Mouse (Mus musculus) embryo, embryonic 9.5 days (tissue): ENCODE results near the gene Gm10663.

Source experiments
- DNase-seq: peaks from one replicate; pipeline ENCODE4 v3.0.0-alpha.2; 2017; ENCODE audit errors: extremely low spot score

Gm10663 gene

DNA sequence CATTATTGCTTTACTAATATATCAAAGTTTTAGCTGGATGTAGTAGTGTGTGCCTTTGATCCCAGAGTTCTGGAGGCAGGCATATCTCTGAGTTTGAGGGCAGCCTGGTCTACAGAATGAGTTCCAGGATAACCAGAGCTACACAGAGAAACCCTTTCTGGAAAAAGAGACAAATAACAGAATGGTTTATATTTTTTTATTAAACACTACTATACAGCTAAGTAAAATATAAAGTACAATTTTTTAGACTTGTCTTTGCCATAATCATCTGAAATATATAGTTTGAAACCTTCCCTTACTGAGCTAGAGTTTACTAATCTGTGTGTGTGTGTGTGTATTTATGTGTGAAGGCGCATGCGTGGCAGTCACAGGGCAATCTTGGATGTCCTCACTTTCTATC is at the start of gene Gm10663:
Gene Gm10663 (plus strand): TSS at position 301 of the 400 bp plus-strand sequence.
- DNase-seq: no peak

GRCm38 (mm10) chr8:65028959-65029686 is 45.7 kb upstream of the Gm10663 start:
- no peak for DNase-seq

DNA sequence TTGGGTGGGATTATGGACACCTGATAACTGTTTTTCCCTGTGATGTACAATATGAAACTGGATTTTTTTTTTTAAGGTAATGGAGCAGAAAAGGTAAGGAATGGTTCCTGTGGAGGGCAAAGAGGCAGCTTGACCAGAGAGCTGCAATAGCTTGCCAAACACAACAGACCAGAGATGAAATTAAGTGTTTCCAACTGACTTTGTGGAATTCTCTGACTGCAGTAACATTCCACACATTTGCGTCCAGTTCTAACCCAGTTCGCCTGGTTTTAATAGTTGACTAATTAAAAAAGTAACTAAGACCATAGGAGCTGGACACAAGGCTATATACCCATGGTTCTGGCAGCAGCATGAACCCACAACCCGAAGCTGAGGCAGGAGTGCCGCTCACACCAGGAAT is 45.1 kb upstream of the Gm10663 start:
- no peak for DNase-seq

GRCm38 (mm10) chr8:65030735-65031485 is 43.9 kb upstream of the Gm10663 start:
- DNase-seq: no peak

GRCm38 (mm10) chr8:65032107-65032506 is 42.7 kb upstream of the Gm10663 start:
- no peak for DNase-seq

- DNase-seq: no peak
Observed at GRCm38 (mm10) chr8:65033056-65033455, 41.8 kb upstream of the Gm10663 start.

GRCm38 (mm10) chr8:65034136-65034535 is 40.7 kb upstream of the Gm10663 start:
- DNase-seq: no peak

DNA sequence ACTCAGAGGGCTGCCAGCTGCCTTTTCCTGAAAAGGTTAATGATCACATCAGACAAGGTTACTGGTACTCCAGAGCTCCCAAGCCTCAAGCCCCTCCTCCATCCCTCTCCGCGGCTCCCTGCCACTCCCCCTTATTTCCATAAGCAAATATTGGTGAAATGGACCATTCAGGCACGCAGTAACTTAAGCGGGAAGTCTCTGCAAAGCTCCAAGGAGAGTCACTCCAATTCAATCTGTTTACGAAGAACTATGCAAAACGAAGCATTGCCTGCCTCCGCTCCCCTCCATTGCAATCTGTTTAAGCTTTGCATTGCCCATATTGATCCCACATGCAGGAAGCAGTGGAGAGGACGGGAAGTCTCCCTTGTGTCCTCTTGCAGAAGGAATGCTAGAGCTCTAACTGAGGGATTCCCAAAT is 37.7 kb upstream of the Gm10663 start, which contains the start of gene Apela:
Gene Apela (minus strand): TSS at position 220 of the 417 bp plus-strand sequence.
- DNase-seq: peak; percentile 78

DNA sequence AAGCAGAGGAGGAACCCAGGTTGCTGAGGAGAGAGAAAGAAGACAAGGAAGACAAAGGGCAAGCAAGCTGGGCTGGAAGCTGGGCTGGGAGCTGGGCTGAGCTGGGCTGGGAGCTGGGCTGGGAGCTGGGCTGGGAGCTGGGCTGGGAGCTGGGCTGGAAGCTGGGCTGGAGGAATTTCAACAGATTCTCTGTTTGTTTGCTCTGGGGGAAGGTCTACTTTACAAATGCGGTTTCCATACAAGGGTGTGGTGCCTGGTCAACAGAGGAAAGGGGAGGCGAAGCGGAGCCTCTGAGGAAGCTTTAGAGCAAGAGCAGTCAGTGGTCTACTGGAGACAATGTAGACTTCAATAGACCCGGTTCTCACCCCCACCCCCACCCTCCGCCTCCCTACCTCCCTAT is 28.3 kb upstream of the Gm10663 start:
- DNase-seq: no peak

DNA sequence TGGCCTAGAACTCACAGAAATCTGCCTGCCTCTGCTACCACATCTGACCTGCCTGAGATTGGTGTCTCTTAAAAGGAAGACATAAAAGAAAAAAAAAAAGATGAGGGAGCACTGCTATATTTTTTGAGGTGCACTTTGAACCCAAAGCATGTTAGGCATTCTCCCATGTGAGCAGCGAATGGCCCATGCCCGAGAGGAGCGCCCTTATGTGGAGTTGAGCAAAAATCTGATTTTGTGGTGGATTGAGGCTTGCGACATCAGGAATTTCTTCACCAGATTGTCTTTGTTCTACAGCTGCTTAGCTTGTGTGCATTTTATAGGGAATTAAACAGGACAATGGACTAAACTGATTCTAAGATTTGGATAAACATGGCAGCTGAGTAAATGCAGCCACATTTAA is 27.6 kb upstream of the Gm10663 start:
- no peak for DNase-seq

GRCm38 (mm10) chr8:65047801-65048200 is 27.0 kb upstream of the Gm10663 start:
- DNase-seq: no peak

- DNase-seq: no peak
Observed at GRCm38 (mm10) chr8:65053554-65053953, 21.3 kb upstream of the Gm10663 start.

DNA sequence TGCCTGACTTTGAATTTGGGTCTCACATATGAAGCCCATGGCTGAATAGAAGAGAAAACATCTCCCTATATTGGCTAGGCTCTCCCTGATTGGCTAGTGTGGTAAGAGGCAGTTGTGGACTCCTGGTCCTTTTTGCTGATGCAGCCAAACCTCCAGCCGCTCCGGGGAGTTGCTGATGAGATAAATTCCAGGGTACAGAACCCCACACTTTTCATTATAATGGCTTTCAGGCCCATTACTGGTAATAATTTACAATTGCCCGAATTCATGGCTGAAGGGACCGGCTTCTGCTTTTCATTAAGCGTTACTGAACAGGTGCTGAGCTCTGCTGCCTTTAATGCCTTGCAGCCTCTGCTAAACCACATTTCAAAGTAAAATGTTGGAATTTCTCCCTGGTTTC is 20.9 kb upstream of the Gm10663 start:
- DNase-seq: no peak

- DNase-seq: no peak
Observed at GRCm38 (mm10) chr8:65056722-65057121, 18.1 kb upstream of the Gm10663 start.

- DNase-seq: no peak
Observed at GRCm38 (mm10) chr8:65062195-65062594, 12.6 kb upstream of the Gm10663 start.

GRCm38 (mm10) chr8:65064071-65064470 is 10.8 kb upstream of the Gm10663 start:
- DNase-seq: no peak

GRCm38 (mm10) chr8:65065622-65066021 is 9.2 kb upstream of the Gm10663 start:
- no peak for DNase-seq

DNA sequence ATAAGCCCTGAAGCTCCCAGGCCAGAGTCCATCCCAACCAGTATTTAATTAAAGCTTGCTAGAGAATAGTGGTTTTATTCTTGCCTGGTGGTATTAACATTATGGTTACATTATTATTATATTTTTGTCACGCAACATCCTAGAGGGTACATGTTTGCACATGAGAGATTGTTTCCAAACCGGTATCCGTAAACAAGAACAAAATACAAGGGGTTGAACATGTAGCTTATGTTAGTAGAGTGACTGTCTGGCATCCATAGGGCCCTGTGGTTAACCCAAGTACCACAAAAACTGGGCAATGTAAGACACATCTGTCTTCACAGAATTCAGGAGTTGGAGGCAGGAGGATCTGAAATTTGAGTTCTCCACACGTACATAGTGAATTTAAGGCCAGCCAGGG is 7.8 kb upstream of the Gm10663 start:
- no peak for DNase-seq

DNA sequence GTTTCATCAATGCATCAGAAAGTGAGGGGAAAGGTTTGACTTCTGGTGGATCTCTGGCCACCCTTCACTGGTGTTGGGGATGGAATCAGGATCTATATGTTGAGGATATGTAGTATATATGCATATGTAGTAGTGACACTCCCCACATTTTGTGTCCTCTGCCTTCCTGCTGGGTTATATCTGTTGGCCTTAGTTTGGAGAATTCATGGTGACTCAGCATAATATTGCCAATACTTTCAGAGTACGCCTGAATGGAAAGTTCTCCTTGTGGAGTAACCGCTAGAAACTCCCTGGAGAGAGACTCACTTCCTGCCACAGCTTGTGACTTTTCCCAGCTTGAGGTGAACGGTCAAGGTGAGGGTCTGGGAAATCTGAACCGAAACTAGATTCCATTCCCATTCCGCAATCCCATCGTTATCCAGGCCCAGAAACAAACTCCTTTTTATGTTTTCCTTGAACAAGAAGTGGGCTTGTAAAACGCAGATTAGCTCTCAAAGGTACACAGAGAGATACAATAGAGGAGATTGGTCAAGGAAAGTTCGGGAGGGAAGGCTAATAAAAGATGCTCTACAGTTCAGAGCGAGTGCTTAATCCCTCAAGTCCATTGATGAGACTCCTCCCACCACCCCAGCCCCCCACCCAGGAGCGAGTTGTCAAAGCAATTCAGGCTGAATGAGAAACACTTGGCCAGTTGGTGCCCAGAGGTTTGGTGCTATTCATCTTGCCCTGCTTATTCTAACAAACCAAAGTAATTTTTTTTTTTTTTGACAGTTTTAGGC is 7.0 kb upstream of the Gm10663 start:
- DNase-seq: no peak

DNA sequence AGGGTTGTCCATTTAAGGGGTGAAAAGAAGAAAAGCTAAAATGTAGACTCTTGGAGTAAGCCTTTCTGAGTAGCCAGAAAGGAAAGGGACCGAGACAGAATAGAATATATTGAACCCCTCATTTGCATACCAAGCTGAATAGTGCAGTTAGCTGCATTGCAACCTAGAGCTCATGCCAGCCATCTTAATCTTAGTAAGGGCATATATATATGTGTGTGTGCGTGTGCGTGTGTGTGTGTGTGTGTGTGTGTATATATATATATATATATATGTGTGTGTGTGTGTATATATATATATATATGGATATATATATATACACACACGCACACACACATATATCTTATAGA is 6.4 kb upstream of the Gm10663 start:
- DNase-seq: no peak

DNA sequence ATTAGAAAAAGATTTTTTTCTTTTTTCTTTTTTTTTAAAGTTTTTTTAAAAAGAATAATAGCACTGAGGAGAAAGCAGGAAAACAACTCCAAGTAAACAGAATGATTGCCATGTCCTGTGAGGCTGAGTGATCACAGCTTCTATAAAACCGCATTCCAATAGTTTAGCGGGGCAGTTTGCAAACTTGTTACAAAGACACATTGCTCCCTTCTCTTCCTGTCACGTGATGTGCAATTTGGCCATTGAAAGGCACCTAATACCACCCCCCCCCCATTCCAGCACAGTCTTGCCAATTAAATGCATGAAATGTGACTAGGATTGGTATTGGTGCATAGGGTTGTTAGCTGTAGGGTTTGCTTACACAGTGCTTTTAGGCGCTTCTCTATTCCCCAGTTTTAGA is 3.8 kb upstream of the Gm10663 start:
- DNase-seq: no peak

GRCm38 (mm10) chr8:65080731-65081130 is 5.9 kb downstream of the Gm10663 start:
- no peak for DNase-seq

GRCm38 (mm10) chr8:65085680-65086079 is 10.8 kb downstream of the Gm10663 start:
- DNase-seq: no peak
